Mouse (Mus musculus): ENCODE measurements around the gene Itgb2l.

Gene Itgb2l

DNA sequence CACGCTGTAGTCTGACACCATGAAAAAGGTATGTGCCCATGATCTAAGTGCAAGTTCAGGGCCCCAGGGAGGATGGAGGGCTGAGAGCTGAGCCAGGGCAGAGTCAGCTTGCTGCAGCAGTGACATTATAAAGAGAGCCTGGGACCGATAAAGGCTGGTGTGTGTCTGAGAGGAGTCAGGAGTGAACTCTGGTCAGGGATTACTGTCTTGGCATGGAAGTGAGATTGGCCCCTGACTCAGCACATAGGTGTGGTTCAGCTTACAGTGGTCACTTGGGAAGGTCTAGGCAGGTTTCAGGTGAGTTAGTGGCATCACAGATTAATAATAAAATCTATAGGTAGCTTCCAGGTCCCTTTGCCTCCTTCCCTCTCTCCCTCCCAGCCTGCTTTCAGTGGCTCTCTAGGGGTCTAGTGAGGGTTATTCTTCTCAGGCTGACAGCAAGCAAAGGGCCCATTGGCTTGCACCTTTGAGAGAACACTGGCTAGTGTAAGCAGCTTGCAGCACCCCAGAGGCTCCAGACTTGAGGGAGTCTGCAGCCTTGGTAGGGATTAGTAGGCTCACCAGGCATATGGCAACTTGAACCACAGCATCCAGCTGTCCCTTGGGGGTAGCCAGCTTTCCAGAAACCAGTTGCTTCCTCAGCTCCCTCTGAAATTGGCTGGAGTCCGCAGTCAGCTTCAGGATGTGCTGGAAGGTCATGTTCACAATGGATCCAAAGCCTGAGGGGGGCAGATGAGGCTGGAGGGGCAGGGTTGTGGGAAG is 9.2 kb downstream of the Itgb2l start:
- in situ Hi-C loops (cut with MboI; ENCODE audit: unreplicated experiment in 2 of 2), result no loop called here

DNA sequence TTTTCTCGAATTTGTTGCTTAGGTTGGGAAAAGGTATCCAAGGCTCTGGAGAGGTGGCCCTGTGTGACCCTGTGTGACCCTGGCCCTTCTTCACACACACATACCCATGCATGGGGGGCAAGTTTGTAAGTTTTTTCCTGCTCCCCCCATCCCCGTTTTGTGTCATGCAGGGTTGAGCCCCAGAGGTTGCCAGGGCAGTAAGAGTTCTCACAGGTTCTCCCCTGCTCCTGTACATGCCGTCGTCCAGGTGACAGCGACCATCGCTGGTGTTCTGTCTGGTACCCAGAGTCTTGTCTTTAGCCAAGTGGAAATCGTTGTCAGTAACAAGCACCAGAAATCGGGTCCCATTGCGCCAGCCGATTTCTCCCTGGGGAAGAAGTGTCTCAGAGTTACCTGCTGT is 10.2 kb downstream of the Itgb2l start:
- in situ Hi-C loops (cut with MboI; ENCODE audit: unreplicated experiment in 2 of 2), result no loop called here

DNA sequence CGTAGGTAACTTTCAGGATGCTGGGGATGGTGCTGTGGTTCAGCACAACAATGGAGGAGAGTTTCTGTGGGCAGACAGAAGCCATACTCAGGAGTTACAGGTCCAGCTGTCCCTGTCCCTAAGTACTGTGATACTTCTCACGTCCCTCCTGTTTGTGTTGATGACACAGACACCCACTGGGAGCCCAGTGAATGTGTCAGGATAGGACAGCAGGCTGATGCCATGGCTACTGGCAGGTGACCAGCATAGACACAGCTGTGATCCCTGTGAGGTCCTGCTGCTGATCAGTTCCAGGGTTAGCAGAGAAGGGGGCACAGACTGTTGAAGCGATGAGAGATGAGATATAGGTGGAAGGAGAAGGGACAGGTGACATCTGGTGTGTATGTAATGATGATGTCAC is 14.4 kb downstream of the Itgb2l start:
- in situ Hi-C loops (cut with MboI; ENCODE audit: unreplicated experiment in 2 of 2), result no loop called here

DNA sequence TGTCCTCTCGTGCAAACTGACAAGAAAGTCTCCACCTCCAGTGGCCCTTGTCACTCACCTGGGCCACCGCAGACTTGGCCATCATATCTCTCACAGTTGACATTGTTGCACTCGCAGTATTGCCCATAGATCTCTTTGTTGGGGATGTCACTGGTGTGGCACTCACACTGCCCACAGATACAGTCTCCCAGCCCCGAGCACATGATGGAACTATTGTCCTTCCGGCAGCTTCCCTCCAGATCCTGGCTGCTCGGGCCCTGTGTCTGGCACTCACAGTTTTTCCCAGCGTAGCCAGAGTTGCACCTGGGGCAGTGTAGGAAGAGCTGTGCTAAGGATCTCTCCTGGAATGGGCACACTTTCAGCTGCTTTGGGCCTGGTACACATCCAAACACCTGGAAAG is 16.7 kb downstream of the Itgb2l start:
- in situ Hi-C loops (cut with MboI; ENCODE audit: unreplicated experiment in 2 of 2), result no loop called here

DNA sequence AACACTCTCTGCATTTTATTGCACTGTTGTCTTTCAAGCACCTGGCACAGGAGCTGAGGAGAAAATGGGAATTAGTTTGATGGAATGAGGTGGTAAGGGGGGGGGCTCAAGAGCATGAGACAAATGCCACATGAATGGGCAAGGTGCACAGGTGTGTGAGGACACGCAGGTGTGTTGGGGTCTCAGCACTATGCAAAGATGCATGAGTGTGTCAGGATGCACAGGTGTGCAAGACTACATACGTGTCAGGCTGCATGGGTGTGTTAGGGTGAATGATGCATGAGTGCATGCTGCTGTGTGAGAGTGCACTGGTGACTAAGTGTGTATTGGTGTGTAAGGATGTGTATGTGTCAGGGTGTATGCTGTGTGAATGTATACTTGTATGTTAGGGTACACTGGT is 18.4 kb downstream of the Itgb2l start:
- in situ Hi-C loops (cut with MboI; ENCODE audit: unreplicated experiment in 2 of 2), result no loop called here

DNA sequence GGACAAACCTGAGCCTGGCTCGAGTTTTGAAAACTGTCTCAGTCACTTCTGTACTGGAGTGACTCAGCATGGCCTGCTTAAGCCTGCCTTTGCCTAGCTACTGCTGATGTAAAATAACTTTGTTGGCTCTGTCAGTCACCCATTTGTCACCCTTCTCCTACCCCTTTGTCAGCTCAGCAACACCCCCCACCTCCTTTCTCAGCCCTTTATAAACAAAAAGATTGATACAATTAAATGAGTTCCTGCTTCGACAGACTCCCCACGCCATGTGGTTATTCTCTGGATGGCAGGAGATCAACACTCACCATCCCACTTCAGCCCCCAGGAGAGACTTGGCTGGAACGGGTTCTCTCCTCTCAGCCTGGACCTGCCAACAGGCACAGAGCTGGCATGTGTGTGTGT is 35.4 kb downstream of the Itgb2l start:
- in situ Hi-C loops (cut with MboI; ENCODE audit: unreplicated experiment in 2 of 2), result no loop called here

DNA sequence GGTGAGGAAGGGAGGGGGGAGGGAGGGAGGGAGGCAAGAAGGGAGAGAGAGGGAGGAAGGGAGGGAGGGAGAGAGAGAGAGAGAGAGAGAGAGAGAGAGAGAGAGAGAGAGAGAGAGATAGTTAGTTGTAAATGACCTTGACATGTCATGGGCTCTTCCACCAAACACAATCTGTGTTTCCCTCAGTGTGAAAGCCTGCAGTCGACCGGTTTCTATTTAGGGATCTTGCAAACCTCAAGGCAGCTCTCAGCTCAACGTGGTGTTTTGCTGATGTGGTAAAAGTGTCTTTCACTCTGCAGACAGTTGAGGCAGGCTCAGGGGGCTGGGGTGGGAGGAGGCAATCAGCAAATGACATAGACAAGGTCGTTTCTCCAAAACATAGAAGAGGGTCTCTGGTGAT is 37.1 kb downstream of the Itgb2l start:
- in situ Hi-C loops (cut with MboI; ENCODE audit: unreplicated experiment in 2 of 2), result no loop called here

DNA sequence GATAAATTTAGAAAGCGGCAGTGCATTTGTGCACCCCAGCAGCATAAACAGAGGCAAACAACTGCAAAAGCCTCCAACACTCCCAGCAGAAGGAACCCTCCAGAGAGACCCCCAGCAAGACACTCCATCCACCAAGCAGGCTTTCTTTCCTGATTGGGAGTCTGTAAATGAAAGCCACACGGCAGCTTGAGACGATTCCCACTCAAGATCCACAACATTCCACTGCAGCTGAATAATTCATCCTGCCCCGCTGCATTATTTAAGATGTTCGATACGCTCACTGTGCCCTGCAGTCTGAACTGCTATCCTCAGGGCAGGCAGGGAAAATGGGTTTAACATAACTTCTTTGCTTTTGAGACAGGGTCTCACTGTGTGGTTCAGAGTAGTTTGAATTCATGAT is 41.1 kb downstream of the Itgb2l start:
- in situ Hi-C loops (cut with MboI; ENCODE audit: unreplicated experiment in 2 of 2), result no loop called here

DNA sequence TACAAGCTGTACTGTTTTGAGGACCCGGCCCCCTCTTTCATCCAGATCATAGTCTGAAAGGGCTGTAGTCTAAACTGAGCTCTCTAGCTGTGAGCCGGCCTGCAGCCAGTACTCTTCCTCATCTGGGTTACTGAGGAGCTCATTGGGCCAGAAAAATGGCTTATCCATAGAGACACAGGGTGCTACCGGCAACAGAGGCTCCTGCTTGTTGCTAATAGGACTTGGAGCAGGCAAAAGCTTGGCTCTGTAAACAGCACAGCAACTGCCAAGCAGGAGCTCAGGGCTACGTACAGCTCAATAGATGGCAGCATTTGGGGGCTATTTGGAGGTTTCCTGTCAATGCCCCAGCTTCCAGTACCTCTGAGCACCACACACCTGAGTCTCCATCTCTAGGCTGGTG is 43.4 kb downstream of the Itgb2l start:
- in situ Hi-C loops (cut with MboI; ENCODE audit: unreplicated experiment in 2 of 2), result no loop called here

DNA sequence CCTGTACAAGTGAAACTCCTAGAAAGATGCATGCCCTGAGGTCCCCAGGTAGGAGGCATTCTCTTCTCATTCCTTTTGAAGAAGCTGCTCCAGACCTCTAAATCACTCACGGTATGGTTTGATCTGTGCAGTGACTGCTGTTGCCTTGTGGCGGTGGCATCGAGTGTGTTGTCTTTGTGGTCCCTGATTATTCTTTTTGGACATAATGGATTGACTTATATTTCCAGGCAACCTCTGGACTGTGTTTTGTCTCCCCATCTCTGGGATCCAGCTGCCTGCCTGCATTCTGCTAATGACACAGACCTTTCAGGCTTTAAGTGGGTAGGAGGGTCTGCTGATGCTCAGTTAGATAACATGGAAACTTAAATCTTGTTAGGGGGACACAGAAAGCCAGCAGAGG is 44.6 kb downstream of the Itgb2l start:
- in situ Hi-C loops (cut with MboI; ENCODE audit: unreplicated experiment in 2 of 2), result no loop called here

DNA sequence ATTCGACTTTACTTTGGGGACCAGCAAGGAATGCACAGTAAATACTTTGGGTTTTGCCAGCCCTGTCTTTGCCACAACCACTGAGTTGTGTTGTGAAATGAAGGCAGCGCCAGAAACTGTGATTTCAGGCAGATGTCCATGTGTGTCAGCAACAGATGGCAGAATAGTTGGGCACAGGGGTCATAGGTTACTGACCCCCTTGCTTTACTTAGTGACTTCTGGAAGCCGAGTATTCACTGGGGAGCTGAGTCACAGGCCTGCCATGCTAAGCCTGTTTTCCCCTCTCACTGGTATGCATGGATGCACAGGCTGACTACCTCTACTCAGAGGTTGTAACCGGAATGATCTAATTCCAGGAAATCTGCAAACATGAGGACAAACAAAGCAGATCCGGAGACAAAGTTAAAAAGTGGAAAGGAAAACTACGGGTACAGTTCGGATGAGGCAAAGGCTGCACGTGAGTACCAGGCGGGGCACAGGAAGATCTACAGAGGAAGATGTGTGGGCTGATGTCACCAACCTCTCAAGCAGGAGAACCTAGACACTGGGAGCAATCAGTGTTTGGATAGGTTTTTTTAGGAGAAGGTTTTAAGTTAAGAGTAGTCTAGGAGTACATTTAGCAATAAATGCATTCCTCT is 47.3 kb downstream of the Itgb2l start:
- in situ Hi-C loops (cut with MboI; ENCODE audit: unreplicated experiment in 2 of 2), result no loop called here

DNA sequence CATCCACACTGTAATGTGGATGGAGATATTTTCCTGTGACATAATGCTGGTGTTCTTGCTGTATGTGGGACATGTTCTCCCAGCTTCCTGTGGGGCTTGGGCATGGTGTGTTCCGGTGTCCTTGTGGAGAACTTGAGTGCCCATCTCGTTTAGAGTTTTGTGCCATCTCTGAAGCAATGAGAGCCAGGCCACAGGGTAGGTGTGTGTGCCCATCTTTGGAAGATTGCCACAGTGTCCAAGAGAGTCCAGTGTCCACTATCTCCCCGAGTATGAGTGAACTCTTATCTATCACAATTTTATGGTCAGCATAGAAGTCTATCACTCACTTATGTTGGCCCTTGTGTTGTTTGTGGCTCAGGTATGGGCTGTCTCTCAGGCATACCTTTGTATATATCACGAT is 47.9 kb downstream of the Itgb2l start:
- in situ Hi-C loops (cut with MboI; ENCODE audit: unreplicated experiment in 2 of 2), result no loop called here

DNA sequence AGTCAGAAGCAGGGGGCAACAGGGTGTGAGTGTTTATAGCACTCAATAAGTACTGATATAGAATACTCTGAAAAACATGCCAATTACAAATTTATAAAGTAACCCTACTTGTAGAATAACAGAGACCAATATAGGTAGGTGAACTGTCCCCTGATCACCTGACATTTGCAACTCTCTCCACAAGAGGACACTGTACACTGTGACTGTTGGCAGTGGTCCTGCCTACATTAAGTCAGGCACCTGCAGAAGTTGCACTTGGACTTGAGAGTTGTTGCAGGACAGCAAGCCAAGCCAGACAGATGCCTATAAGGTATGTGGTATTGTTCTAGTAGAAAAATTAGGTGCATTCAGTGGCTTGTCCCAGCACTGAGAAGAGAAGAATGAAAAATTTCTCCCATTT is 52.3 kb downstream of the Itgb2l start:
- in situ Hi-C loops (cut with MboI; ENCODE audit: unreplicated experiment in 2 of 2), result no loop called here

DNA sequence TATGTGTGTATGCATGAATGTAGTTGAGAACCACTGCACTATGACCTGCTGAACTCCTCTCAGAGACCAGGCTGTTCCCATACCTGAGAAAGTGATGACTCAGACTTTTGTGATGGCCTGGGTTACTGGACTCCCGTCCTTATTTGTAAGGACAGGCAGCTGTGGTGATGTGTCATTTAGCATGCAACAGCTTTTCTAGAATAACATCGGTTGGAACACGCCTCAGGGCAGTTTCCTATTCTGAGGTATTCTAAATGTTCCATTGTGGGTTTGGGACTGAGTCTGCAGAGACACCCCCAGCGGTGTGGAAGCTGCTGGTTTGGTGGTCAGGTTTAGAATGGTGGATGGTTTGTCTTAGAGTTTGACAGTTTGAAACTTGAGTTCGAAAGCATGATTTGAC is 54.9 kb downstream of the Itgb2l start:
- in situ Hi-C loops (cut with MboI; ENCODE audit: unreplicated experiment in 2 of 2), result no loop called here

DNA sequence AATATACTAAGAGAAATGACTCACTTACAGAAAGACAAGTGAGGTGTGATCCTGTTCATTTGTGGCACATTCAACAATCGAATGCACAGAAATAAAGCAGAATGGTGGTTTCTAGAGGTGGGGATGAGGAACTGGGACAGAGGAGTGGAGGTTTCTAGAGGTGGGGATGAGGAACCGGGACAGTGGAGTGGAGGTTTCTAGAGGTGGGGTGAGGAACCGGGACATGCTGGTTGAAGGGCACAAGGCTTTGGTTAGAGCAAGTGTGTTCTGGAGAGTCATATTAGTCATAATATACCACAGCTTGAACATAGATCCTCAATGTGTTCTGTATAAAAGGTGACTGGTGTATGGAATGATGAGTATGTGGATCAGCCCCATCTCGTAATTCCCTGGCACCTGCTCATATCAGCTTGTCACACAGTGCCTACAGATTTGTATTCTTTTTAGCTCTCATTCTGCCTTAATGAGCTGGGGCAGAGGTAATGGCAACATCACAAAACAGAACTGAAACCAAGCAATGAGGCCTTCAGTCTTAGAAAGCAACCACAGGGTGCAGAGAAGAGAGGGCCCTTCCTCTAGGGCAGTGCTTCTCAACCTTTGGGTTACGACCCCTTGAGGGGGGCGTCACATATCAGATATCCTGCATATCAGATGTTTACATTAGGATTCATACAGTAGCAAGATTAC is 55.6 kb downstream of the Itgb2l start:
- in situ Hi-C loops (cut with MboI; ENCODE audit: unreplicated experiment in 2 of 2), result no loop called here

DNA sequence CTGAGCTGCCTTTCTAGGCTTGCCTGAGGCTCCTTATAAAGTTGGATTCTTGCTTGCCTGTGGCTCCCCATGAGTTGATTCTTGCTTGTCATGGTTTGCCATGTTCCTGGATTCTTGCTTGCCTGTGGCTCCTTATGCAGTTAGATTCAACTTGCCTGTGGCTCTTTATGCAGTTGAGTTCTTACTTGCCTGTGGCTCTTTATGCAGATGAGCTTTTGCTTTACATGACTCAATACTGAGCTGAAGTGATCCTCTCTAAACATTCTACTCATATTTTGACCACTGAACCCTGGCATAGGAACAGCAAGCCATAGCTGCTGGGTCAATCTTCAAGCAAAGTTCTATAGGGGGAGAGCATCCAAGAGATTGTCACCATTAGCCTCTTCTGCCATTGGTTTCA is 58.7 kb downstream of the Itgb2l start:
- in situ Hi-C loops (cut with MboI; ENCODE audit: unreplicated experiment in 2 of 2), result no loop called here

DNA sequence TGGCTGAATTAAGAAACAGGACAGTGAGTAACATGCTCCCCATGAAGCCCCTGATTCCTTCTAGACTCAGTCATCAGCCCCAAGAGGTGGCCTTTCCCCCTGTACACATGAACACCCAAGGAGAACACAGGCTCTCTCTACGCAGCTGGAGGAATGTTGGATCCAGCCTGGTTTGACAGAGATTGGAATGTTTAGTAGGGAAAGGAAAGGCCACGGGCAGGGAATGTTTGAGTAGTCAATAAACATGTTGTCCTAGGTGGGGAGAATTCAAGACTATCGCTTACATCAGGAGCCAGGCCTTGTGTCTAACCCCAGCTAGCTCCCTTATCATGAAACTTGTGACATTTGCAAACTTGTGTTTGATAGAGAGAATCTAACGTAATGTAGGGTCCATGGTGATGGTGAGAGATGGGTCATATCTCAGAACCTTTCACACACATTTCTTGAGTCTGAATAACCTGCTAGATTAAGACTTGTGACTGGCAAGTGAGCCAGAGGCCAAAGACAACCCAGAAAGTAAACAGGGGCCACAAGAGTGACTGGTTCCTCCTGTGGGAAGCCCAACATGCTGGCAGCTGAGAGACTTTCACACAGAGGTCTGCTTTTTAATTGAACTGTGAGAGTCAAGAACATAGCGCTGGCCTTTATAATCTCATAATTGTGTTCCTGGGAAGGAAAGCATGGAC is 60.8 kb downstream of the Itgb2l start:
- in situ Hi-C loops (cut with MboI; ENCODE audit: unreplicated experiment in 2 of 2), result no loop called here

DNA sequence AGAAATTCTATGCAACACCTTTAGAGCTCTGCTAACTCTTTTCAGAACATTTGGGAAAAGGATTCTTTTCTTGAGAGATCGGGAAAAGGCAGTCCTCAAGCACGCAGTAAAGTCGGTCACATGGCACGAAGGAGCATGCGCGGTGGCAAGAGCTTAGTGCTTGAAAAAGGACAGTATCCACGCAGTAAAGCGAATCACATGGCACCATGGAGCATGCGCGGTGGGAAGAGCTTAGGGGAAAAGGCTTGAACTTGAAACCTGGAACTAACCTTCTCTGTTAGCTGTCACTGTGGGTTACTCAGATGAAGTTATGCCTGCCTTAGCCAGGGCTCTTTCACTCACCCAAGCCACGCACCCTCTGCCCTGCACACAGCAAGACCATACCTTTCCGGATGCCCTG is 62.0 kb downstream of the Itgb2l start:
- in situ Hi-C loops (cut with MboI; ENCODE audit: unreplicated experiment in 2 of 2), result no loop called here

DNA sequence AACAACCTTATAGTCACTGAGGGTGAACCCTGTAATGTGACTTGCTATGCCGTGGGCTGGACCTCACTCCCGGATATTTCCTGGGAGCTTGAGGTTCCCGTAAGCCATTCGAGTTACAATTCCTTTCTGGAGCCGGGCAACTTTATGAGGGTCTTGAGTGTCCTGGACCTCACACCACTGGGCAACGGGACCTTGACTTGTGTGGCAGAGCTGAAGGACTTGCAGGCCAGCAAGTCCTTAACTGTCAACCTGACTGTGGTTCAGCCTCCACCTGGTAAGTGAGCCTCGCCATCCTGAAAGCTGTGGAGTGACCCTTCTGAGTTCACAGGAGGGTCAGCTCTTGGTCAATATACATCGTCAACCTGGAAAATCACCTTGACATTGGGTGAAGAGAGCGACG is 65.3 kb downstream of the Itgb2l start:
- in situ Hi-C loops (cut with MboI; ENCODE audit: unreplicated experiment in 2 of 2), result no loop called here

DNA sequence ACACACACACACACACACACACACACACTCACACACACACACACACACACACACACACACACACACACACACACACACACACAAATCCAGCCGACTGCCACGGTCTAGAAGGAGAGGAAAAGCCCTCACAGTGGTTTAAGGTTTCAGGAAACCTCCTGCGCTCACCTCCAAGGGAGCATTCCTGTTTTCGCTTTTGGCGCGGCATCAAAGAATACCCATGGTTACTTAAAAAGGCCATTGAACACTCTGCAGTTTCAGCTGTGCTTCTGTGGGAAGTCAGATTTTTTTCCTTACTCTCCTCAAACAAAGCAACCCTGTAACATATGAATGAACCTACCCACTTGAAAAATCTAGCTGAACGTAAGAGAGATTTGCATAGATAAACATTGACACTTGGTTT is 67.1 kb downstream of the Itgb2l start:
- in situ Hi-C loops (cut with MboI; ENCODE audit: unreplicated experiment in 2 of 2), result no loop called here

DNA sequence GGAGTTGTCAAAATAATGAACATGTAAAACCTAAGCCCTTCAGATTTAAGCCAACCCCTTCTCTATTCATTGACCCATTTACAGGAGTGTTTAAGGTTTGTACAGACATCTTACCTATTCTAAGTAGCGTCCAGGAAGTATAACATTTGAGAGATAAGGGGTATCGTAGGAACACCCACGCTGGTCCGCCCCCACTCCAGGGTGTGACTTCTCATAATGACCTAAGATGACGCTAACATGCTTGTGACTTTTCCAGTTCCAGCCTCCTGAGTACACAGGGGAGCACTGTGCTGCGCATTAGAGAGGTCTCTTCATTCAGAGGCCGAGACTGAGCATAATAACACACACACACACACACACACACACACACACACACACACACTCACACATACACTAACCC is 67.9 kb downstream of the Itgb2l start:
- in situ Hi-C loops (cut with MboI; ENCODE audit: unreplicated experiment in 2 of 2), result no loop called here
